Mouse (Mus musculus) embryo, embryonic 10.5 days (tissue): ENCODE data around the gene Dscam.
A peak's percentile ranks its signal among the peaks of the same experiment; 100 is the strongest.

Experiments used
- DNase-seq: peaks from one replicate; pipeline ENCODE4 v3.0.0-alpha.2; 2015; ENCODE audit warnings: low spot score

Gene Dscam

GRCm38 (mm10) chr16:97170513-97171081 is at the start of gene Dscam:
Gene Dscam, minus strand, starts transcription at chr16:97170752.
- DNase-seq: peak; percentile 65

GRCm38 (mm10) chr16:97219381-97219780 is 48.8 kb upstream of the Dscam start:
- DNase-seq: no peak

- DNase-seq: no peak
These were observed 39.4 kb upstream of the Dscam start for GRCm38 (mm10) chr16:97209997-97210396.

- DNase-seq: no peak
These were observed 37.7 kb upstream of the Dscam start for GRCm38 (mm10) chr16:97208276-97208675.

GRCm38 (mm10) chr16:97204090-97204489 is 33.5 kb upstream of the Dscam start:
- no peak for DNase-seq

- DNase-seq: no peak
These were observed 33.0 kb upstream of the Dscam start for GRCm38 (mm10) chr16:97203554-97203953.

GRCm38 (mm10) chr16:97194630-97195029 is 24.1 kb upstream of the Dscam start:
- no peak for DNase-seq

- DNase-seq: no peak
These were observed 23.6 kb upstream of the Dscam start for GRCm38 (mm10) chr16:97194179-97194578.

GRCm38 (mm10) chr16:97192296-97192695 is 21.7 kb upstream of the Dscam start:
- DNase-seq: no peak

GRCm38 (mm10) chr16:97190604-97191003 is 20.1 kb upstream of the Dscam start:
- DNase-seq: no peak

GRCm38 (mm10) chr16:97171500-97171899 is 948 bp upstream of the Dscam start:
- DNase-seq: peak; percentile 17

- DNase-seq: peak; percentile 34
These were observed 545 bp downstream of the Dscam start for GRCm38 (mm10) chr16:97169901-97170512.

- no peak for DNase-seq
These were observed 1.9 kb downstream of the Dscam start for GRCm38 (mm10) chr16:97168614-97169013.

GRCm38 (mm10) chr16:97168030-97168429 is 2.5 kb downstream of the Dscam start:
- no peak for DNase-seq

- peak; percentile 3 for DNase-seq
These were observed 4.4 kb downstream of the Dscam start for GRCm38 (mm10) chr16:97166166-97166565.

GRCm38 (mm10) chr16:97165444-97166121 is 5.0 kb downstream of the Dscam start:
- DNase-seq: peak; percentile 77

GRCm38 (mm10) chr16:97158279-97158678 is 12.3 kb downstream of the Dscam start:
- DNase-seq: no peak

- DNase-seq: peak; percentile 5
These were observed 25.9 kb downstream of the Dscam start for GRCm38 (mm10) chr16:97144544-97145194.

- DNase-seq: no peak
These were observed 28.6 kb downstream of the Dscam start for GRCm38 (mm10) chr16:97141943-97142342.

- no peak for DNase-seq
These were observed 35.3 kb downstream of the Dscam start for GRCm38 (mm10) chr16:97135003-97135827.

GRCm38 (mm10) chr16:97127296-97127695 is 43.3 kb downstream of the Dscam start:
- no peak for DNase-seq

GRCm38 (mm10) chr16:97110028-97110427 is 60.5 kb downstream of the Dscam start:
- DNase-seq: no peak
